Mouse (Mus musculus) thymus, adult 2 months (tissue): ENCODE data around the gene Os9.

Experiments used
- CTCF ChIP-seq: fragments of 200-500 bp; IDR thresholded peaks from 2 replicates; pipeline ENCODE4 v1.5.1; 2012; ENCODE audit warnings: mild to moderate bottlenecking, control low read depth, low read length, moderate library complexity, borderline replicate concordance; ENCODE audit not compliant: control insufficient read depth, poor library complexity, insufficient read depth; ENCODE audit errors: extremely low read depth
- POLR2A ChIP-seq: fragments of 200-500 bp; IDR thresholded peaks from 2 replicates; pipeline ENCODE4 v1.6.1; 2012; ENCODE audit warnings: mild to moderate bottlenecking, low read length, control low read depth, moderate library complexity; ENCODE audit not compliant: control insufficient read depth, poor library complexity, insufficient read depth; ENCODE audit errors: extremely low read depth

DNA sequence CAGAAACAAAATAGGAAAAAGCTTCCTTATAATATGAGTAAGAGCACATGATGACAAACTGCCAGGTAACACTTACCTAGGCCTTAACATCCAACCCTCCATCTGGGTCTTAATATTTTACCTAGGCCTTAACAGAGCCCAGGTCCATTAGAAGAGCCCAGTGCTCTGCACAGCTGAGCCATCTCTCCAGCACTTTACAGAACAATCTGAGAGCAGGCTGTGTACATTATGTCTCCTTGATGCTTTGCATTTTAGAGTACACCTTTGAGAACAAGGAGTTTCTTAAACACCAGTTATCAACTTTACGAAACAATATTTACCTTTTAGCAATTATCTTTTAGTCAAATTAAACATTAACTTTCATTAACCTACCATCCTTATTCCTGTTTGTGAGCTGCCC lies 35.2 kb upstream of the Os9 start:
- no peak for TF ChIP-seq POLR2A
- no peak for TF ChIP-seq CTCF
